Mouse (Mus musculus) myocyte (in vitro differentiated cells): ENCODE data around the gene Sbpl.

Source experiments
- CEBPB ChIP-seq: IDR thresholded peaks from 2 replicates; pipeline ENCODE4 v1.6.1; 2011; ENCODE audit warnings: mild to moderate bottlenecking, moderate library complexity; ENCODE audit not compliant: poor library complexity, insufficient read depth, severe bottlenecking
- E2F4 ChIP-seq: IDR thresholded peaks from one replicate; pipeline ENCODE4 v1.6.1; 2011; ENCODE audit warnings: mild to moderate bottlenecking, control low read depth, moderate library complexity; ENCODE audit not compliant: insufficient read depth
- MAX ChIP-seq: IDR thresholded peaks from one replicate; pipeline ENCODE4 v1.6.1; 2011; ENCODE audit warnings: low read depth, mild to moderate bottlenecking, control low read depth
- MYOD1 ChIP-seq, 3 experiments: IDR thresholded peaks; one replicate each; pipeline ENCODE4 v1.6.1; 2011; ENCODE audit warnings: control low read depth in 2 of 3, low read depth in 2 of 3, mild to moderate bottlenecking in 2 of 3, moderate library complexity in 1 of 3; ENCODE audit not compliant: insufficient read length in 2 of 3, control insufficient read depth in 1 of 3
- MYOG ChIP-seq, 3 experiments: IDR thresholded peaks; one replicate each; pipeline ENCODE4 v1.6.1; 2011; ENCODE audit warnings: control low read depth in 2 of 3, low read depth in 2 of 3, mild to moderate bottlenecking in 2 of 3; ENCODE audit not compliant: insufficient read length in 2 of 3, control insufficient read depth in 1 of 3, insufficient read depth in 1 of 3
- POLR2A ChIP-seq: IDR thresholded peaks from one replicate; pipeline ENCODE4 v1.6.1; 2011; ENCODE audit warnings: low read depth, mild to moderate bottlenecking, control low read depth, moderate library complexity; ENCODE audit not compliant: insufficient read length
- POLR2AphosphoS2 ChIP-seq: IDR thresholded peaks from one replicate; pipeline ENCODE4 v1.6.1; 2011; ENCODE audit warnings: low read depth, control low read depth; ENCODE audit not compliant: insufficient read length
- REST ChIP-seq: IDR thresholded peaks from one replicate; pipeline ENCODE4 v1.6.1; 2011; ENCODE audit warnings: mild to moderate bottlenecking, control low read depth, moderate library complexity; ENCODE audit not compliant: insufficient read depth, insufficient read length
- SRF ChIP-seq: IDR thresholded peaks from one replicate; pipeline ENCODE4 v1.6.1; 2011; ENCODE audit warnings: low read depth; ENCODE audit not compliant: control insufficient read depth, insufficient read length
- TCF12 ChIP-seq: IDR thresholded peaks from one replicate; pipeline ENCODE4 v1.6.1; 2011; ENCODE audit warnings: mild to moderate bottlenecking, control low read depth; ENCODE audit not compliant: poor library complexity, insufficient read depth, severe bottlenecking
- TCF3 ChIP-seq: IDR thresholded peaks from one replicate; pipeline ENCODE4 v1.6.1; 2011; ENCODE audit warnings: low read depth, control low read depth; ENCODE audit not compliant: insufficient read length
- USF1 ChIP-seq: IDR thresholded peaks from one replicate; pipeline ENCODE4 v1.6.1; 2011; ENCODE audit warnings: low read depth, mild to moderate bottlenecking, control low read depth, moderate library complexity

- TF ChIP-seq POLR2A (no peak), USF1 (no peak), TCF12 (no peak), POLR2AphosphoS2 (no peak), MAX (no peak), MYOG (IDR thresholded peaks at IDR 0.05; ENCODE audit: control insufficient read depth in 1 of 3, insufficient read depth in 1 of 3, insufficient read length in 2 of 3, low read depth in 2 of 3) (no peak), E2F4 (no peak), CEBPB (no peak), MYOD1 (IDR thresholded peaks at IDR 0.05; ENCODE audit: control insufficient read depth in 1 of 3, insufficient read length in 2 of 3, low read depth in 2 of 3) (no peak), TCF3 (no peak), REST (no peak), SRF (no peak)
Measured at GRCm38 (mm10) chr17:23968780-23969179, 13.7 kb upstream of the Sbpl start.
